Mouse (Mus musculus) G1E (cell line): ENCODE results near the gene Cope.

Source experiments
- CTCF ChIP-seq: IDR thresholded peaks from 2 replicates; pipeline ENCODE4 v1.5.1; 2012; ENCODE audit warnings: low read depth, low read length, inconsistent platforms, mixed read lengths
- GATA1 ChIP-seq: IDR thresholded peaks from 2 replicates; pipeline ENCODE4 v1.6.1; 2012; ENCODE audit warnings: borderline replicate concordance, low read length, inconsistent platforms, mixed read lengths

GRCm38 (mm10) chr8:70267674-70268073 is 34.6 kb upstream of the Cope start:
- TF ChIP-seq CTCF (no peak), GATA1 (no peak)
